Mouse (Mus musculus) hindbrain, postnatal 0 days (tissue): ENCODE data around the gene Olfr284. TPM values are rescaled to one million over a fixed set of nuclear protein-coding genes. Genes with fewer than 3 reads are reported as not detected.

Experiments
- ATAC-seq: fragments of 200-750 bp; cut with Nextera tagmentation; 2 replicates; pipeline ENCODE4 v1.8.0; 2017; ENCODE audit warnings: mild to moderate bottlenecking, moderate TSS enrichment, moderate library complexity
- DNase-seq: peaks from one replicate; pipeline ENCODE4 v3.0.0-alpha.2; 2015; ENCODE audit warnings: low spot score
- H3K27ac ChIP-seq: fragments of 300-500 bp; sonication (generic); 2 replicates; pipeline ENCODE4 v1.5.1; 2014; ENCODE audit warnings: mild to moderate bottlenecking
- H3K27me3 ChIP-seq: fragments of 300-500 bp; sonication (generic); 2 replicates; pipeline ENCODE4 v1.6.1; 2014; ENCODE audit warnings: low read length, mixed read lengths; ENCODE audit not compliant: insufficient read depth
- H3K36me3 ChIP-seq: fragments of 300-500 bp; sonication (generic); 2 replicates; pipeline ENCODE4 v1.6.1; 2014; ENCODE audit warnings: low read length, mixed read lengths; ENCODE audit not compliant: insufficient read depth
- H3K4me1 ChIP-seq: fragments of 300-500 bp; sonication (generic); 2 replicates; pipeline ENCODE4 v1.6.1; 2014; ENCODE audit warnings: antibody characterized with exemption, low read length, mixed read lengths; ENCODE audit not compliant: insufficient read depth
- H3K4me2 ChIP-seq: fragments of 300-500 bp; sonication (generic); 2 replicates; pipeline ENCODE4 v1.6.1; 2014; ENCODE audit warnings: low read depth, mild to moderate bottlenecking, low read length, moderate library complexity, mixed read lengths
- H3K4me3 ChIP-seq: fragments of 300-500 bp; sonication (generic); 2 replicates; pipeline ENCODE4 v1.5.1; 2014; ENCODE audit warnings: low read length
- H3K9ac ChIP-seq: fragments of 300-500 bp; sonication (generic); replicated peaks from 2 replicates; pipeline ENCODE4 v1.6.1; 2014; ENCODE audit warnings: mild to moderate bottlenecking, low read length, moderate library complexity, mixed read lengths
- H3K9me3 ChIP-seq: fragments of 300-500 bp; sonication (generic); 2 replicates; pipeline ENCODE4 v1.6.1; 2016; ENCODE audit warnings: low read length, mixed read lengths
- CTCF ChIP-seq: IDR thresholded peaks from 2 replicates; pipeline ENCODE4 v1.5.1; 2016; ENCODE audit warnings: antibody characterized with exemption, control low read depth, low read depth
- WGBS: fragments of 180-500 bp; shearing (Covaris S2); extraction: QIAGEN DNeasy Blood & Tissue Kit; methylation state at CpG from one replicate; pipeline ENCODE4 v1.1.7; 2014; 5-methylcytosine and 5-hydroxymethylcytosine counted together
- polyA plus RNA-seq: library from polyadenylated mRNA; unstranded; fragments of >200 nt; fragmentation: Nextera tagmentation; extraction: Ambion mirVana; gene quantifications from 2 replicates; pipeline ENCODE4 v1.2.1, GENCODE M21; 2015
- total RNA-seq: library from RNA; depleted of rRNA; stranded (reverse); fragments of >200 nt; gene quantifications from 2 replicates; pipeline ENCODE4 v1.2.3, GENCODE M21; 2014; rRNA removed

The Olfr284 gene
- not detected in 2 replicates for total RNA-seq
- not detected in 2 replicates for polyA plus RNA-seq

DNA sequence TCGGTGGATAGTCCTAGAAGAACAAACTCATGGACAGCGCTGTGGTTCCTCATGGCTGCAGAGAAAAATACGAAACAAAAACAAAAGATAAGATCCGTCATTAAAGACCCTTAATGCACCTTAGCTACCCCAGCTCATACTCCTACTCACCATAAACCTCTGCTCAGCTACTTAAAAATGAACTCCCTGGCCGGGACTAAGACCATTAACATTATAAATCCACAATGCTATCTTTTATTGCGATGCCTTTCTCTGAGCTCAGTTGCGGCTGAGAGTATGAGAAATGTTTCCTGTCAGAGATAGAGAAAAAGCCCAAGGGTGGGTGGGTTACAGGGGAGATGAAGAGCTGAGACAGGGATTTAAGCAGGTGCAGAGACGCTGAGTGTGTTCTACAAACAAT is at the start of gene Olfr284:
Gene Olfr284, minus strand, starts transcription at position 101 of the 400 bp plus-strand sequence.
- H3K4me3 ChIP-seq, result no peak within 1 kb of the TSS
- no peak within 1 kb of the TSS for H3K27ac ChIP-seq
- H3K9me3 ChIP-seq, result no peaks in the 10 kb centered on the region
- H3K9ac ChIP-seq, result no peak within 1 kb of the TSS
- no peaks in the 10 kb centered on the region for H3K36me3 ChIP-seq
- no peak within 1 kb of the TSS for H3K4me2 ChIP-seq
- WGBS, result 85% methylated on average over 8 of the region's 8 CpGs
- TF ChIP-seq CTCF, result no peak
- H3K27me3 ChIP-seq, result no peaks in the 10 kb centered on the region
- DNase-seq (no peak), ATAC-seq (no peak)
- no peaks in the 10 kb centered on the region for H3K4me1 ChIP-seq

DNA sequence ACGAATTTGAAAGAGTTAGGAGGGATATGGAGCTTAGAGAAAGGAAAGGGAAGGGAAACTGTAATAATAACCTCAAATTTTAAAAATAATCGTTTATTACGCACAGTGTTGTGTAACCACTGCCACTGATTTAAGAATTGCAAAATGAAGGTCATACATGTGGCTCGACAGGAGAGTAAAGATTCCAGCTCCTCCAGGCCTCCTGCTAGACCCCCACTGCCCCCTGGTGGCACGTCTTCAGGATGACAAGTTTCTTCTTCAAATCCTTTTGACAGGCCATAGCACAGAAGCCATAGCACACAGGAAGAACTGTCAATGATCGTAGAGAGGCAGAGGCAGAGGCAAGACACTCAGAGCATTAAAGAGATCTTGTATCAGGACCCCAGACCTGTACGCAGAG is 49.0 kb upstream of the Olfr284 start:
- ATAC-seq, result peak; percentile 49; the same call in 1 of the 2 replicates
- no peaks in the 10 kb centered on the region for H3K27me3 ChIP-seq
- no peaks in the 10 kb centered on the region for H3K9me3 ChIP-seq
- H3K36me3 ChIP-seq, result no peaks in the 10 kb centered on the region
- H3K4me2 ChIP-seq, result no peak overlapping the region
- H3K9ac ChIP-seq, result no peak overlapping the region
- 30% methylated on average over 7 of the region's 7 CpGs for WGBS
- H3K4me1 ChIP-seq, result no peaks in the 10 kb centered on the region
- TF ChIP-seq CTCF, result peak; percentile 96
- no peak overlapping the region for H3K27ac ChIP-seq
- no peak overlapping the region for H3K4me3 ChIP-seq
- DNase-seq, result peak; percentile 86

DNA sequence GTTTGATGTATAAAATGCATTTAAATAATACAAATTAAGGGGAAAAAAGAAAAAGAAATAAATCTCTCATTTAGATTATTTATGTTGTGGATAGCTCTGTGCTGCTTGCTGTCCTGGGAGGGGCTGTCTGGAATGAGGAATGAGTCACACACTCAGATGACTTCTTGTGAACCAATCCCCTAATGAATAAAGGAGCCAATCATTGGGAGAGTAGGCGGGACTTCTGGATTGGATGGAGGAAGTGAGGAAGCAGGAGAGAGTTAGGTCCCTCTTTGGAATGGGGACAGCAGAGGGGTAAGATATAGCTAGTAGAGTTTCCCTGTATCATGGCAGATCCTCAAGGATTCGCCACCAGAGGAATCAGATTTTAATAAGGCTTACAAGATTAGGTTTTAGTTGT is 46.8 kb upstream of the Olfr284 start:
- TF ChIP-seq CTCF, result no peak
- H3K4me2 ChIP-seq, result no peak overlapping the region
- H3K9me3 ChIP-seq, result no peaks in the 10 kb centered on the region
- no peak overlapping the region for H3K4me3 ChIP-seq
- no peaks in the 10 kb centered on the region for H3K4me1 ChIP-seq
- H3K36me3 ChIP-seq, result no peaks in the 10 kb centered on the region
- H3K27ac ChIP-seq, result no peak overlapping the region
- no peak overlapping the region for H3K9ac ChIP-seq
- ATAC-seq (no peak), DNase-seq (no peak)
- WGBS, result 85% methylated on average over 2 of the region's 2 CpGs
- no peaks in the 10 kb centered on the region for H3K27me3 ChIP-seq

DNA sequence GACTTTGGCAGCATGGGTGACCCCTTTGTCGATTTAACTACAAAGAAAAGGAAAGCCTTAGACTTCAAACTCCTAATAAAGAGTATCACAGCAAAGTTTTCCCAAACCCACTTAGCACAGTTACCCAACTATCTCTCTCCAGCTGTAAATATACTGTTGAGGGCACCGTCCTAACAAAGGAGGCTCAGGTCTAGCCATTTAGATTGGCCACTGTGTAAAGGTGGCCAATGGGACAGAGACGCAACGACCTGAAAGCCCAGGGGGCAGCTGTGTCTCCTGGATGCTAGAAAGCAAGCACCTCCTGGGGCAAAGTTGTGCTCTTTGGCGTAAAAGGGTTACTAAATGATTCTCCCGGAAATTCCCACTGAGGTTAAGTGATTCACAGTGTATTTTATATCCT is 40.1 kb upstream of the Olfr284 start, which contains the start of gene Olfr283:
Gene Olfr283, minus strand, starts transcription at position 101 of the 400 bp plus-strand sequence.
- Histone ChIP-seq H3K27me3 (no peaks in the 10 kb centered on the region), H3K27ac (no peak within 1 kb of the TSS), H3K36me3 (no peaks in the 10 kb centered on the region), H3K9ac (no peak within 1 kb of the TSS), H3K4me1 (no peaks in the 10 kb centered on the region), H3K4me3 (no peak within 1 kb of the TSS), H3K4me2 (no peak within 1 kb of the TSS), H3K9me3 (no peaks in the 10 kb centered on the region)
- no peak for TF ChIP-seq CTCF
- DNase-seq (no peak), ATAC-seq (no peak)
- 80% methylated on average over 6 of the region's 6 CpGs for WGBS

DNA sequence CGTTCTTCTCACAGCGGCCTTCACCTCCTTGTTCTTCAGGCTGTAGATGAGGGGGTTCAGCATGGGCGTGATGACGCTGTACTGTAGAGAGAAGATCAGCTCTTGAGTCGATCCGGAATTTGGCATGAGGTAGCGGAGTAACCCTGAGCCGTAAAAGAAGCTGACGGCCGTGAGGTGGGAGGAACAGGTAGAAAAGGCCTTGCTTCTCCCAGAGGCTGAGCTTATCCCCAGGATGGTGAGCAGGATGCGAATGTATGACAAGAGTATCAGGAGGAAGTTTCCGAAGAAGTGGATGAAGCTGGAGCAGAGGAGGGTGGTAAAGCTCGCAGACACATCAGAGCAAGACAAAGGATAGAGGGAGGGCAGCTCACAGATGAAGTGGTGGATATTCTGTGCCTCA is 37.4 kb upstream of the Olfr284 start:
- Histone ChIP-seq H3K27ac (no peak overlapping the region), H3K27me3 (no peaks in the 10 kb centered on the region), H3K36me3 (no peaks in the 10 kb centered on the region), H3K4me2 (no peak overlapping the region), H3K9ac (no peak overlapping the region), H3K4me3 (no peak overlapping the region), H3K4me1 (no peaks in the 10 kb centered on the region), H3K9me3 (no peaks in the 10 kb centered on the region)
- no peak for ATAC-seq
- 93% methylated on average over 13 of the region's 13 CpGs for WGBS
- no peak for DNase-seq
- TF ChIP-seq CTCF, result no peak

DNA sequence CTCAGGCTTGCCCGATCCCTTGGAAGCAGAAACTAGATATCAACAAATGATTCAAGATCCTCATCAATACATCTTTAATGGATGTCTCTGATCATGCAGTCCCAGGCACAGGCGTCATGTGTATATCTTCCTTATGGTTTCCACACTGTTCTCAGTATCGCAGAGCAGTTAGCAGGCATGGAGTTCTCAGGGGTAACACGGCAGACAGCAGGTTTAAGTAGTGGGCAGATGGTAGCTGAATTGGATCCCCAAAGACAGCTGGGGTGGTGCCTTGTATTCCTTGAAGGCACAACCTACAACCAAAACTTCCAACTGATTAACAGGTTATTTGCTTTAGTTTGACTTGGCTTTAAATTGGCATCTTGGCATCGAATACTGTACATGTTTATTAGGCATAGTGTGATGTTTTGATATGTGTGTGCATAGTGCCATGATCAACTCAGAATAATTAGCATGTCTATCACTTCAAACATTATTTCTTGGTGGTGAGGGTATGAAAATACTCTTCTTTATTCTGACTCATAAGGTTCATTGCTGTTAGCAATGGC is 23.5 kb downstream of the Olfr284 start, which contains the start of gene Olfr285:
Gene Olfr285, minus strand, starts transcription at position 177 of the 548 bp plus-strand sequence.
- no peak within 1 kb of the TSS for H3K4me3 ChIP-seq
- no peaks in the 10 kb centered on the region for H3K4me1 ChIP-seq
- no peak for DNase-seq
- no peak within 1 kb of the TSS for H3K27ac ChIP-seq
- ATAC-seq, result no peak
- 90% methylated on average over 5 of the region's 5 CpGs for WGBS
- no peak for TF ChIP-seq CTCF
- H3K36me3 ChIP-seq, result no peaks in the 10 kb centered on the region
- no peaks in the 10 kb centered on the region for H3K9me3 ChIP-seq
- H3K27me3 ChIP-seq, result no peaks in the 10 kb centered on the region
- H3K9ac ChIP-seq, result no peak within 1 kb of the TSS
- no peak within 1 kb of the TSS for H3K4me2 ChIP-seq

DNA sequence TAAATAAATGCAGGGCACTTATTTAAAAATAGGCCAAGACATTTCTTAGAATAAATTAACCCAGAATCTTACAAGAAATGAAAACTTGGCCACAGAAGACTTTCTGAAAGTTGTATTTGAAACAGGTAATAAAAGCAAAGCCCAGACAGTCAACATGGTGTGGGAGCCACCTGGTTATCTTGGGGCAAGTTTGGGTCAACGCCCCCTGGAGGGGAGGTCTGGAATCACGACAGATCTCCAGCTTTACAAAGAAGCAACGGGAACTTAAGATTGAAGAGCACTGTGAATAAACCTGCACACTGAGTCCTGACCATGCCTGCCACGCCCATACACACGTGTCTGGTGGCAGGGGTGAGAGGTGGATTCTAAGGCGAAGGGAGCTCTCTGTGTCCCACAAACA is 25.1 kb downstream of the Olfr284 start:
- Histone ChIP-seq H3K4me1 (no peaks in the 10 kb centered on the region), H3K27me3 (no peaks in the 10 kb centered on the region), H3K4me2 (no peak overlapping the region), H3K9me3 (no peaks in the 10 kb centered on the region), H3K27ac (no peak overlapping the region), H3K9ac (no peak overlapping the region), H3K36me3 (no peaks in the 10 kb centered on the region), H3K4me3 (no peak overlapping the region)
- TF ChIP-seq CTCF, result no peak
- 54% methylated on average over 6 of the region's 6 CpGs for WGBS
- DNase-seq (no peak), ATAC-seq (no peak)
